Mouse (Mus musculus) liver, embryonic 11.5 days (tissue): ENCODE data around the gene 9930021J03Rik. TPM values are rescaled to one million over a fixed set of nuclear protein-coding genes. Genes with fewer than 3 reads are reported as not detected.

Source experiments
- ATAC-seq: fragments of 200-750 bp; cut with Nextera tagmentation; replicated peaks from 2 replicates; pipeline ENCODE4 v1.8.0; 2017; ENCODE audit warnings: moderate number of reproducible peaks, mild to moderate bottlenecking, moderate TSS enrichment, moderate library complexity; ENCODE audit not compliant: low FRiP score
- DNase-seq: peaks from one replicate; pipeline ENCODE4 v3.0.0-alpha.2; 2017; ENCODE audit warnings: low spot score
- H3K27ac ChIP-seq: fragments of 300-500 bp; sonication (generic); 2 replicates; pipeline ENCODE4 v1.5.1; 2014; ENCODE audit warnings: mild to moderate bottlenecking, low read depth, low read length, control low read depth
- H3K27me3 ChIP-seq: fragments of 300-500 bp; sonication (generic); replicated peaks from 2 replicates; pipeline ENCODE4 v1.6.1; 2014; ENCODE audit warnings: low read length, mixed read lengths; ENCODE audit not compliant: control insufficient read depth, insufficient read depth
- H3K36me3 ChIP-seq: fragments of 300-500 bp; sonication (generic); 2 replicates; pipeline ENCODE4 v1.6.1; 2014; ENCODE audit warnings: mild to moderate bottlenecking, low read length, moderate library complexity, mixed read lengths; ENCODE audit not compliant: control insufficient read depth, insufficient read depth
- H3K4me1 ChIP-seq: fragments of 300-500 bp; sonication (generic); replicated peaks from 2 replicates; pipeline ENCODE4 v1.6.1; 2014; ENCODE audit warnings: low read length, mixed read lengths; ENCODE audit not compliant: control insufficient read depth, insufficient read depth
- H3K4me2 ChIP-seq: fragments of 300-500 bp; sonication (generic); 2 replicates; pipeline ENCODE4 v1.6.1; 2014; ENCODE audit warnings: mild to moderate bottlenecking, control low read depth, moderate library complexity
- H3K4me3 ChIP-seq: fragments of 300-500 bp; sonication (generic); 2 replicates; pipeline ENCODE4 v1.5.1; 2014; ENCODE audit warnings: low read depth, low read length, control low read depth
- H3K9ac ChIP-seq: fragments of 300-500 bp; sonication (generic); 2 replicates; pipeline ENCODE4 v1.6.1; 2014; ENCODE audit warnings: low read depth, low read length, control low read depth
- H3K9me3 ChIP-seq: fragments of 300-500 bp; sonication (generic); 2 replicates; pipeline ENCODE4 v1.6.1; 2016; ENCODE audit warnings: low read length, inconsistent platforms, mixed read lengths; ENCODE audit not compliant: control insufficient read depth
- WGBS: fragments of 180-500 bp; shearing (Covaris S2); extraction: QIAGEN DNeasy Blood & Tissue Kit; methylation state at CpG from one replicate; pipeline ENCODE4 v1.1.7; 2014; 5-methylcytosine and 5-hydroxymethylcytosine counted together
- polyA plus RNA-seq: library from polyadenylated mRNA; unstranded; fragments of >200 nt; fragmentation: Nextera tagmentation; extraction: Ambion mirVana; gene quantifications from 2 replicates; pipeline ENCODE4 v1.2.1, GENCODE M21; 2014

The 9930021J03Rik gene
- polyA plus RNA-seq, 1 experiment from 2014 or later: 5.2 TPM

DNA sequence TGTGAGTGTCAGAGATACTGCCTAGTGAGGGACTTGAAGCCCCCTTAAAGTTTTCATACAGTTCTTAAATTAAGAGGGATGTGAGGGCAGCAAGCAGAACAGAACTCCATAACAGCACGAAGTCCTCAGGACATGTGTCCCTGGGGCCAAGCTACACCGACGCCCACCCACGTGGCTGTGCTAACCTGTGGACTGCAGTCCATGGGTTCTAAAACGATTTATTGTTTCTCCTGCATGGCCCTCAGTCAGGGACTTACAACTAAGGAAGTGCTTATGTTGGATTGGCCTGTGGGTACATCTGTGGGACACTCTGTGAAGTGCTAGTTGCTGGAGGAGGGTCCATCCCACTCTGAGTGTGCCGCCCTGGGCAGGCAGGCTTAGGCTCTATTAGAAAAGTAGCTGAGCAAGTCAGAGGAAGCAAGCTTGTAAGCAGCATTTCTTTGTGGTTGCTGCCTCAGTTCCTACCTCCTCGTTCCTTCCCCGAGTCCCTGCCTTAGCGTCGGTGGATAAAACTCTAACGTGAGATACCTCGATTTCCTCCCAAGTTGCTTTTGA is 17.7 kb upstream of the 9930021J03Rik start:
- Histone ChIP-seq H3K4me3 (no peak overlapping the region), H3K4me1 (no peaks in the 10 kb centered on the region), H3K27me3 (no peaks in the 10 kb centered on the region), H3K27ac (no peak overlapping the region), H3K9ac (no peak overlapping the region), H3K36me3 (no peaks in the 10 kb centered on the region), H3K4me2 (no peak overlapping the region), H3K9me3 (no peaks in the 10 kb centered on the region)
- ATAC-seq: no peak
- 66% methylated on average over 12 of the region's 12 CpGs for WGBS
- no peak for DNase-seq

DNA sequence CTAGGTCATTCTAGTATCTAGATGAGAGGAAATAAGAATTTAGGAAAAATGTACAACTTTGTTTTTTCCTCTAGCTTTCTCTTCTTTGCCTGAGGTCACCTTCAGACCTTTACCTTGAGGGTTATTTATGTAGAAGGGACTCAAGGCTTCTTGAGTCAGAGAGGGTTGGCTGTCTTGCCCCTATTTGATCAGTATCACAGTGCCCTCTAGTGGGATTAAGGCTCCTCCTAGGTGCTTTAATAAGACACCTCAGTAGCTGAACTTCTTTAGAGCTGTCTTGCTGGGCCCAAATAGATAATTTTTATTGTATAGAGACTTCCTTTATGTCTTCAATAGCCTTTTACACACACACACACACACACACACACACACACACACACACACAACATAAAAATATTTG is 15.2 kb upstream of the 9930021J03Rik start:
- Histone ChIP-seq H3K36me3 (no peaks in the 10 kb centered on the region), H3K9ac (no peak overlapping the region), H3K4me3 (no peak overlapping the region), H3K27me3 (no peaks in the 10 kb centered on the region), H3K27ac (no peak overlapping the region), H3K9me3 (no peaks in the 10 kb centered on the region), H3K4me2 (no peak overlapping the region), H3K4me1 (no peaks in the 10 kb centered on the region)
- DNase-seq (no peak), ATAC-seq (no peak)

DNA sequence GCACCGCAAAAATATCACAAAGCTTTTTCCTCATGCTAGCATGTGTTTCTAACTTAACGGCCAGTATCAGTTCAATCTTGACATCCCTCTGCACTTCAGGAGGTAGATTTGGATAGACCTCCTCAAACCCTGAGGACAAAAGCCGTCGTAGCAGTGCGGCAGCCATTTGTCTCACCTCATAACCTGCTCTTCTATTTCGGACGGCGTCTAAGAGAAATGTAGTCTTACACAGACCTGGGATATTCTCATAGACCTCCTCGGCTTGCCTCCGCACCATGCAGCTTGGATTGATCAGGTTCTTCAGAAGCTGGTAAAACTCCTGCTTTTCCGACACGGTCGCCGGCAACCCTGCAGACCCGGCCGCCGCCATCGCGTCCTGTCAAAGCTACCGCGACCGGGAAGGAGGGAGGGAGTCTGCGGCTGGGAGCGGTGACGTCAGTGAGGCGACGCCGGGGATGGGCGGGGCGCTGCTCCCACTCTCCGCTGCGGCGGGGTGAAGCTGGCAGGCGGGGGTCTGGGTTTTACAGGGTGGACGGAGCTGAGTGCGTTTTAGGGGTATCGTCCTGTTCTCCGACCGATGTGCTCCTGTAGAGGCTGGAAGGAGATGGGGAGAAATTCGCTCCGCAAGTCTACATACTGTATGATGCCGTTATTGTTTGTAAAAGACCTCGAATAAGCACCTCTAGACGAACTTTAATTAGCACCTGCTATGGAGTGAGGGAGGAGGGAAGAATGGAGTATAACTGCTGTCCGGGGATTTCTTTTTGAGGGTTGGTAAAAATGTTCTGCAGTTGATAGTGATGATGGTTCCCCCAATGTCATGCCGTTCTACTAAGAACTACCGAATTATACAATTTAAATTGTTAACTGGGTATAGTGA is 7.0 kb upstream of the 9930021J03Rik start, which contains the start of gene Ranbp6:
Ranbp6 (minus strand) TSS at position 394 of the 880 bp plus-strand sequence.
- Histone ChIP-seq H3K9ac (peak within 1 kb of the TSS; percentile 81), H3K4me2 (peak within 1 kb of the TSS; percentile 86), H3K9me3 (no peaks in the 10 kb centered on the region), H3K27ac (no peak within 1 kb of the TSS), H3K36me3 (peaks cover 8% of the 10 kb centered on the region; the same call in 1 of the 2 replicates), H3K27me3 (no peaks in the 10 kb centered on the region), H3K4me1 (peaks cover 3% of the 10 kb centered on the region; the same call in 1 of the 2 replicates), H3K4me3 (peak within 1 kb of the TSS; percentile 80)
- DNase-seq (peak; percentile 92), ATAC-seq (peak; percentile 98)
- 2% methylated on average over 47 of the region's 47 CpGs for WGBS

DNA sequence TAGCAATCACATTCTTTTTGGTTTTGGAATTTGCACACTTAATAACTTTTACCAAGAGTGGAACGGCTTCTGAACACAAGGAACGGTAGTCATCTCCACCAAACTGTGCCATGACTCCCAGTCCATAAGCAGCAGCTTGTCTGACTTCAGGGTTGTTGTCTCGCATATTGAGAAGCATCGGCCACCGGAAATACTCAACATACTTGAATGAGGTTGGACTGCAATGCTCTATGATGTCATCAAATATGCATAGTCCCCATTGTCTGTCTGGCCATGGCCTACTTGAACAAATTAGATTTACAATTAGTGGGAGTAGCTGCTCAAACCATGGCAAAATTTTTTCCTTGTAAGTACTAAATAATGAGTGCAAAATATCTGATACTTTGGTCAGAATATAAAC is 4.2 kb upstream of the 9930021J03Rik start:
- 96% methylated on average over 5 of the region's 5 CpGs for WGBS
- Histone ChIP-seq H3K9ac (no peak overlapping the region), H3K4me2 (no peak overlapping the region), H3K4me1 (peaks cover 3% of the 10 kb centered on the region; the same call in 1 of the 2 replicates), H3K27ac (no peak overlapping the region), H3K9me3 (no peaks in the 10 kb centered on the region), H3K27me3 (no peaks in the 10 kb centered on the region), H3K36me3 (peaks cover 8% of the 10 kb centered on the region; the same call in 1 of the 2 replicates), H3K4me3 (no peak overlapping the region)
- no peak for ATAC-seq
- no peak for DNase-seq

DNA sequence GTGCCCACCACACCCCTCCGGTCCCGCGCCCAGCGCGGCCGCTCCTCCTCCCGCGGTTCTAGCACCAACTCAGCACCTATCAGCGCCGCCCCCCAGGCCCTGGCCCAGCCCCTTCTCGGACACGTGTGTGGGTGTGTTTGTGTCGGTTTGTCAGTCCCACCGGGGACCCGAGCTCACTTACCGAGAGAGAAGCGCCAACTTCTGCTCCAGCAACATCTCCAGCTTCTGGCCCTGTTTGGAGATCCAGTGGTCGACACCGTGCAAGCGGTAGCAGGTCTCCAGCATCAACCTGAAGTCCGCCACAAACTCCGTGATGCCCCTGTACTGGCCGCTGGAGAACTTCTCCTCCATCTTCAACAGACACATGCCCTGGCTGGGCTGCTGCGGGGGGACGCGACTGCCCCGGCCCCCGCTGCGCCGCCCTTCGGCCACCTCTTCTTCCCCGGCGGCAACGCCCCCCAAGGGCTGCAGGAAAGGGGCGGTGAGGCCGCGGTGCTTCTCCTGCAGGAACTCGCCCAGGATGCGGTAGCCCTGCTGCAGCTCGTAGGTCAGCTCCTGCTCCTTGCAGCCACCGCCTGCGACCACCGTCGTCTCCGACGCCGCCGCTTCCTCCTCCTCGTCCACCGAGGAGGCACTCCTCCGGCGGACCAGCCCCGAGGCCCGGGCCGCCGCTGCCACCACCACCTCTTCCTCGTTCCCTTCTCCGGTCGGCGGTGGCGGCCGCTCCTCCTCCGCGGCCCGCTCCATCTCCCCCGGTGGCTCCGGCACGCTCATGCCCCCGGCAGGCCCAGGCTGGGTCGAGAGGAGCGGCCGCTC is 480 bp downstream of the 9930021J03Rik start:
- DNase-seq: peak; percentile 85
- peaks cover under 1% of the 10 kb centered on the region; the same call in 1 of the 2 replicates for H3K36me3 ChIP-seq
- H3K27ac ChIP-seq: peak overlapping the region; percentile 89
- H3K9ac ChIP-seq: peak overlapping the region; percentile 88
- H3K4me2 ChIP-seq: peak overlapping the region; percentile 88
- no peaks in the 10 kb centered on the region for H3K9me3 ChIP-seq
- under 1% methylated on average over 71 of the region's 72 CpGs for WGBS
- peak overlapping the region; percentile 85 for H3K4me3 ChIP-seq
- peaks cover 4% of the 10 kb centered on the region for H3K4me1 ChIP-seq
- ATAC-seq: peak; percentile 83
- no peaks in the 10 kb centered on the region for H3K27me3 ChIP-seq

DNA sequence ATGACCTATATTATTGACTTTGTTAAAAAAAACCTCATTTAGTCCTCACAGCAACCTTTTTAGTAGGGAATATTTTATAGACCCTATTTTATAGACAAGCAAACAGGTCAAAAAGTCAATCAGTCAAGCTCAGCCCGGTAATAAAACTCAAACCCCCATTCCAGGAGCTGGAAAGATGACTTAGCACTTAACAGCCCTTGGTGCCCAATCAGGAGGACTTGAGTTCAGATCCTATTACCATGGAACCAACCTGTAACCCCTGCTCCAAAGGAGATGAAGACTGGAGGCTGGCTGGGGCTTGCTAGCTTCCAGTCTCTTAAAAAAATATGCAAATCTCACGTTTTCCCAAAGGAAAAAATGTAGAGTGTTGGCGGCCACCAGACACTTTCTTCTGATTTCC is 1.8 kb downstream of the 9930021J03Rik start:
- peak overlapping the region; percentile 30; the same call in 1 of the 2 replicates for H3K4me3 ChIP-seq
- no peak for ATAC-seq
- H3K27me3 ChIP-seq: no peaks in the 10 kb centered on the region
- H3K9me3 ChIP-seq: no peaks in the 10 kb centered on the region
- H3K36me3 ChIP-seq: no peaks in the 10 kb centered on the region; the same call in 1 of the 2 replicates
- H3K9ac ChIP-seq: 0 out of 2 replicates have a peak overlapping the region, but pooled peaks have one; percentile 20
- no peak for DNase-seq
- H3K4me2 ChIP-seq: peak overlapping the region; percentile 88
- H3K27ac ChIP-seq: no peak overlapping the region
- H3K4me1 ChIP-seq: peaks cover 4% of the 10 kb centered on the region
- 55% methylated on average over 3 of the region's 3 CpGs for WGBS

DNA sequence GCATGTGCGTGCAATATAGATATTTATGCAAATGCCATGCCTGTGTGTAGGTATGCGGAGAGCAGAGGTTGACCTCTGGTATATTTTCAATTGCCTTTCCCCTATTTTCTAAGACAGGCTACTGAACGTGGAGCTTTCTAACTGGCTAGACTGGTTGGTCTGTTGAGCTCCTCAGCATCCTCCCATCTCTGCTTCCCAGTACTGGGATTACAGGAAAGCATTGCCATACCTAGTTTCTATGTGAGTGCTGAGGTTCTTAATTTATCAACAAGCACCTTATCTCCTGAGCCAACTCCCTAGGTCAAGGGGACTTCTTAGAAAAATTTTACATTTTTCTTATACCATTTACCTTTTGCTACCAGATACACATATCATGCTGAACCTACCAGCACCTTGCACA is 8.4 kb downstream of the 9930021J03Rik start:
- no peaks in the 10 kb centered on the region for H3K36me3 ChIP-seq
- no peaks in the 10 kb centered on the region for H3K9me3 ChIP-seq
- H3K27me3 ChIP-seq: no peaks in the 10 kb centered on the region
- no peak overlapping the region for H3K4me2 ChIP-seq
- WGBS: 92% methylated on average over 3 of the region's 3 CpGs
- ATAC-seq (no peak), DNase-seq (no peak)
- H3K9ac ChIP-seq: no peak overlapping the region
- no peak overlapping the region for H3K4me3 ChIP-seq
- no peak overlapping the region for H3K27ac ChIP-seq
- peaks cover 3% of the 10 kb centered on the region for H3K4me1 ChIP-seq

DNA sequence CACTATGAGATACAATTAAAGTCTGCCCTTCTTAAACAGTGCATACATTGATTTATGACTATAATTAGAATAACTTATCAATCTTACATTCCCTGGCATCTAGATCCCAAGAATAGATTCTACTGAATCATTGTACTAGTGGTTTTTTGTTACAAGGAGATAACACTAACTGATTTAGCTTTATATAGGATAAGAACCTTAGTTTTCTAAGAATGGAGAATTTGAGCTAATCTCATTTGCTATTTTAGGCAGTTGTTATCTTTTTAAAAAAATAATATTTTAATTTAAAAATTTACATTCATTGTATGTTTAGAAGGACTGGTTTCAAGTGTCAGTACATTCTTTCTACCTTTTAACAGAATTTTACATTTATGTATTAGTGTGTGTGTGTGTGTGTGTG is 17.8 kb downstream of the 9930021J03Rik start:
- no peaks in the 10 kb centered on the region for H3K27me3 ChIP-seq
- H3K4me3 ChIP-seq: no peak overlapping the region
- H3K9ac ChIP-seq: no peak overlapping the region
- H3K27ac ChIP-seq: no peak overlapping the region
- DNase-seq: no peak
- H3K9me3 ChIP-seq: no peaks in the 10 kb centered on the region
- no peaks in the 10 kb centered on the region for H3K36me3 ChIP-seq
- no peak for ATAC-seq
- no peaks in the 10 kb centered on the region for H3K4me1 ChIP-seq
- no peak overlapping the region for H3K4me2 ChIP-seq
